Mouse (Mus musculus): Measurements from ENCODE around the gene Spns3. TPM values are rescaled to one million over a fixed set of nuclear protein-coding genes. Genes with fewer than 3 reads are reported as not detected.

Spns3 gene
- 0.10 TPM in 1 of 2 replicates, not detected in the other for total RNA-seq (2014; rRNA removed)
- 0.13 and 0.25 TPM in 2 replicates for polyA plus RNA-seq (2015; fragmentation: Nextera tagmentation; extraction: Ambion mirVana)

GRCm38 (mm10) chr11:72550134-72550988 is at the start of gene Spns3:
Gene Spns3, minus strand, starts transcription at chr11:72550506.
- no peak for TF ChIP-seq CTCF (IDR thresholded peaks at IDR 0.05; ENCODE audit: low read depth)
- DNase-seq (ENCODE audit: low spot score) (no peak), ATAC-seq (no peak)
- Histone ChIP-seq H3K9ac (replicated peaks; ENCODE audit: low read length) (no peak within 1 kb of the TSS), H3K4me2 (ENCODE audit: low read depth, low read length) (no peak within 1 kb of the TSS), H3K9me3 (ENCODE audit: low read length) (no peaks in the 10 kb centered on the region), H3K4me3 (ENCODE audit: low read length) (no peak within 1 kb of the TSS), H3K4me1 (ENCODE audit: insufficient read depth, low read length) (no peaks in the 10 kb centered on the region), H3K27me3 (ENCODE audit: insufficient read depth, low read length) (no peaks in the 10 kb centered on the region), H3K27ac (no peak within 1 kb of the TSS), H3K36me3 (ENCODE audit: insufficient read depth, low read length) (no peaks in the 10 kb centered on the region)
- 69% methylated on average over 8 of the region's 8 CpGs for WGBS

GRCm38 (mm10) chr11:72597780-72598179 is 47.5 kb upstream of the Spns3 start:
- Histone ChIP-seq H3K4me1 (ENCODE audit: insufficient read depth, low read length) (no peaks in the 10 kb centered on the region), H3K36me3 (ENCODE audit: insufficient read depth, low read length) (no peaks in the 10 kb centered on the region), H3K9ac (replicated peaks; ENCODE audit: low read length) (no peak overlapping the region), H3K27ac (no peak overlapping the region), H3K4me2 (ENCODE audit: low read depth, low read length) (no peak overlapping the region), H3K27me3 (ENCODE audit: insufficient read depth, low read length) (no peaks in the 10 kb centered on the region), H3K4me3 (ENCODE audit: low read length) (no peak overlapping the region), H3K9me3 (ENCODE audit: low read length) (no peaks in the 10 kb centered on the region)
- TF ChIP-seq CTCF (IDR thresholded peaks at IDR 0.05; ENCODE audit: low read depth): no peak
- no peak for DNase-seq (ENCODE audit: low spot score)
- ATAC-seq: no peak
- WGBS: 89% methylated on average over 4 of the region's 4 CpGs

- H3K4me2 ChIP-seq (ENCODE audit: low read depth, low read length): no peak overlapping the region
- 79% methylated on average over 2 of the region's 2 CpGs for WGBS
- no peaks in the 10 kb centered on the region for H3K9me3 ChIP-seq (ENCODE audit: low read length)
- H3K9ac ChIP-seq (replicated peaks; ENCODE audit: low read length): no peak overlapping the region
- H3K27ac ChIP-seq: no peak overlapping the region
- DNase-seq (ENCODE audit: low spot score) (no peak), ATAC-seq (no peak)
- no peaks in the 10 kb centered on the region for H3K27me3 ChIP-seq (ENCODE audit: insufficient read depth, low read length)
- TF ChIP-seq CTCF (IDR thresholded peaks at IDR 0.05; ENCODE audit: low read depth): no peak
- H3K4me3 ChIP-seq (ENCODE audit: low read length): no peak overlapping the region
- H3K36me3 ChIP-seq (ENCODE audit: insufficient read depth, low read length): no peaks in the 10 kb centered on the region
- H3K4me1 ChIP-seq (ENCODE audit: insufficient read depth, low read length): no peaks in the 10 kb centered on the region
These were observed 44.9 kb upstream of the Spns3 start for GRCm38 (mm10) chr11:72595010-72595737.

GRCm38 (mm10) chr11:72587537-72588233 is 37.4 kb upstream of the Spns3 start:
- H3K4me2 ChIP-seq (ENCODE audit: low read depth, low read length): no peak overlapping the region
- no peak overlapping the region for H3K4me3 ChIP-seq (ENCODE audit: low read length)
- H3K9ac ChIP-seq (replicated peaks; ENCODE audit: low read length): no peak overlapping the region
- WGBS: 49% methylated on average over 7 of the region's 7 CpGs
- H3K36me3 ChIP-seq (ENCODE audit: insufficient read depth, low read length): no peaks in the 10 kb centered on the region
- H3K27me3 ChIP-seq (ENCODE audit: insufficient read depth, low read length): no peaks in the 10 kb centered on the region
- ATAC-seq: no peak
- H3K27ac ChIP-seq: no peak overlapping the region
- H3K4me1 ChIP-seq (ENCODE audit: insufficient read depth, low read length): no peaks in the 10 kb centered on the region
- DNase-seq (ENCODE audit: low spot score): no peak
- no peak for TF ChIP-seq CTCF (IDR thresholded peaks at IDR 0.05; ENCODE audit: low read depth)
- H3K9me3 ChIP-seq (ENCODE audit: low read length): no peaks in the 10 kb centered on the region

- 92% methylated on average over 3 of the region's 3 CpGs for WGBS
- H3K9ac ChIP-seq (replicated peaks; ENCODE audit: low read length): no peak overlapping the region
- H3K9me3 ChIP-seq (ENCODE audit: low read length): no peaks in the 10 kb centered on the region
- TF ChIP-seq CTCF (IDR thresholded peaks at IDR 0.05; ENCODE audit: low read depth): no peak
- no peak overlapping the region for H3K4me3 ChIP-seq (ENCODE audit: low read length)
- no peak overlapping the region for H3K27ac ChIP-seq
- H3K27me3 ChIP-seq (ENCODE audit: insufficient read depth, low read length): no peaks in the 10 kb centered on the region
- H3K36me3 ChIP-seq (ENCODE audit: insufficient read depth, low read length): no peaks in the 10 kb centered on the region
- DNase-seq (ENCODE audit: low spot score) (no peak), ATAC-seq (no peak)
- no peaks in the 10 kb centered on the region for H3K4me1 ChIP-seq (ENCODE audit: insufficient read depth, low read length)
- H3K4me2 ChIP-seq (ENCODE audit: low read depth, low read length): no peak overlapping the region
These were observed 36.3 kb upstream of the Spns3 start for GRCm38 (mm10) chr11:72586570-72586969.

- no peak overlapping the region for H3K4me3 ChIP-seq (ENCODE audit: low read length)
- no peaks in the 10 kb centered on the region for H3K9me3 ChIP-seq (ENCODE audit: low read length)
- ATAC-seq (no peak), DNase-seq (ENCODE audit: low spot score) (no peak)
- no peaks in the 10 kb centered on the region for H3K36me3 ChIP-seq (ENCODE audit: insufficient read depth, low read length)
- H3K4me1 ChIP-seq (ENCODE audit: insufficient read depth, low read length): no peaks in the 10 kb centered on the region
- no peak overlapping the region for H3K27ac ChIP-seq
- no peak overlapping the region for H3K9ac ChIP-seq (replicated peaks; ENCODE audit: low read length)
- no peak for TF ChIP-seq CTCF (IDR thresholded peaks at IDR 0.05; ENCODE audit: low read depth)
- H3K4me2 ChIP-seq (ENCODE audit: low read depth, low read length): no peak overlapping the region
- no peaks in the 10 kb centered on the region for H3K27me3 ChIP-seq (ENCODE audit: insufficient read depth, low read length)
- WGBS: 87% methylated on average over 2 of the region's 2 CpGs
These were observed 32.8 kb upstream of the Spns3 start for GRCm38 (mm10) chr11:72583092-72583491.
